Mouse (Mus musculus): ENCODE measurements around the gene Ptpro.

- TF ChIP-seq CTCF (IDR thresholded peaks at IDR 0.05; ENCODE audit: control insufficient read depth, insufficient read depth, low read length), result no peak
- no peak for TF ChIP-seq POLR2A (IDR thresholded peaks at IDR 0.05; ENCODE audit: borderline replicate concordance, control insufficient read depth, low read depth, low read length)
Observed at GRCm38 (mm10) chr6:137202661-137203060, 49.5 kb upstream of the Ptpro start.
